Comparison of ENCODE assay signal across 8 mouse cellular contexts in genomic region chr2:151701231-151702145, GRCm38 (mm10). TPM values are rescaled to one million over a fixed set of nuclear protein-coding genes. Genes with fewer than 3 reads are reported as not detected.
DNase-seq lines count a peak whose midpoint lies in the region; ATAC-seq and TF ChIP-seq lines count a peak whose summit lies in the region.

Gene Tmem74b, plus strand, starts transcription at chr2:151702008.

- no peak; the same call in 1 of the 2 replicates for ATAC-seq in lung, postnatal 0 days
- ATAC-seq in hindbrain, embryonic 12.5 days (ENCODE audit: low FRiP score), result peak; percentile 65
- peak; percentile 28 for ATAC-seq in midbrain, embryonic 14.5 days (ENCODE audit: low FRiP score, low TSS enrichment)

- no peaks in the 10 kb centered on the region for H3K4me1 ChIP-seq in cerebellum, adult 2 months (ENCODE audit: control insufficient read depth, insufficient read depth, low read length)
- peaks cover 4% of the 10 kb centered on the region for H3K4me1 ChIP-seq in lung, postnatal 0 days (ENCODE audit: insufficient read depth, low read depth, low read length)
- peaks cover 12% of the 10 kb centered on the region for H3K4me1 ChIP-seq in hindbrain, embryonic 12.5 days
- H3K4me1 ChIP-seq in midbrain, embryonic 14.5 days (ENCODE audit: control insufficient read depth, insufficient read depth, low read length), result peaks cover 18% of the 10 kb centered on the region

- H3K9ac ChIP-seq in lung, postnatal 0 days (replicated peaks; ENCODE audit: low read depth), result no peak within 1 kb of the TSS
- peak within 1 kb of the TSS; percentile 88 for H3K9ac ChIP-seq in hindbrain, embryonic 12.5 days
- peak within 1 kb of the TSS; percentile 94 for H3K9ac ChIP-seq in midbrain, embryonic 14.5 days (replicated peaks; ENCODE audit: low read length)

- H3K27ac ChIP-seq in cerebellum, adult 2 months (ENCODE audit: insufficient read depth, low read length), result no peak within 1 kb of the TSS
- no peak within 1 kb of the TSS for H3K27ac ChIP-seq in lung, postnatal 0 days (ENCODE audit: low read length)
- H3K27ac ChIP-seq in hindbrain, embryonic 12.5 days, result peak within 1 kb of the TSS; percentile 76
- peak within 1 kb of the TSS; percentile 81 for H3K27ac ChIP-seq in midbrain, embryonic 14.5 days (replicated peaks; ENCODE audit: low read depth, low read length)

- TF ChIP-seq CTCF in cerebellum, adult 2 months (IDR thresholded peaks at IDR 0.05; ENCODE audit: borderline replicate concordance, insufficient read depth, low read depth, low read length), result no peak
- TF ChIP-seq CTCF in lung, postnatal 0 days (IDR thresholded peaks at IDR 0.05), result no peak

- WGBS in cerebellum, adult 2 months, result 16% methylated on average over 25 of the region's 25 CpGs
- 6% methylated on average over 25 of the region's 25 CpGs for WGBS in lung, postnatal 0 days
- 2% methylated on average over 25 of the region's 25 CpGs for WGBS in hindbrain, embryonic 12.5 days
- WGBS in midbrain, embryonic 14.5 days, result 2% methylated on average over 25 of the region's 25 CpGs

- peak within 1 kb of the TSS; percentile 99 for H3K4me2 ChIP-seq in lung, postnatal 0 days (replicated peaks; ENCODE audit: low read depth, low read length)
- H3K4me2 ChIP-seq in hindbrain, embryonic 12.5 days (replicated peaks), result peak within 1 kb of the TSS; percentile 99
- peak within 1 kb of the TSS; percentile 91 for H3K4me2 ChIP-seq in midbrain, embryonic 14.5 days (ENCODE audit: low read length)

- H3K27me3 ChIP-seq in cerebellum, adult 2 months (ENCODE audit: control insufficient read depth, insufficient read depth, low read length), result no peaks in the 10 kb centered on the region
- peaks cover 16% of the 10 kb centered on the region for H3K27me3 ChIP-seq in lung, postnatal 0 days (replicated peaks; ENCODE audit: insufficient read depth, low read length)
- H3K27me3 ChIP-seq in hindbrain, embryonic 12.5 days, result peaks cover 22% of the 10 kb centered on the region
- H3K27me3 ChIP-seq in midbrain, embryonic 14.5 days (ENCODE audit: control insufficient read depth, insufficient read depth, low read length), result no peaks in the 10 kb centered on the region; the same call in 1 of the 2 replicates

- H3K36me3 ChIP-seq in lung, postnatal 0 days (ENCODE audit: insufficient read depth, low read length), result no peaks in the 10 kb centered on the region
- peaks cover 6% of the 10 kb centered on the region for H3K36me3 ChIP-seq in hindbrain, embryonic 12.5 days
- peaks cover 6% of the 10 kb centered on the region; the same call in 1 of the 2 replicates for H3K36me3 ChIP-seq in midbrain, embryonic 14.5 days (ENCODE audit: control insufficient read depth, insufficient read depth, low read length)

- H3K4me3 ChIP-seq in cerebellum, adult 2 months (replicated peaks; ENCODE audit: insufficient read depth, low read depth, low read length), result peak within 1 kb of the TSS; percentile 43
- H3K4me3 ChIP-seq in lung, postnatal 0 days (ENCODE audit: low read depth, low read length), result peak within 1 kb of the TSS; percentile 51
- peak within 1 kb of the TSS; percentile 84 for H3K4me3 ChIP-seq in hindbrain, embryonic 12.5 days
- H3K4me3 ChIP-seq in midbrain, embryonic 14.5 days (replicated peaks; ENCODE audit: low read depth, low read length), result peak within 1 kb of the TSS; percentile 84

- TF ChIP-seq POLR2A in cerebellum, adult 2 months (IDR thresholded peaks at IDR 0.05; ENCODE audit: borderline replicate concordance, insufficient read depth, low read length), result no peak

- no peaks in the 10 kb centered on the region for H3K9me3 ChIP-seq in lung, postnatal 0 days (ENCODE audit: low read length)
- H3K9me3 ChIP-seq in hindbrain, embryonic 12.5 days (replicated peaks), result no peaks in the 10 kb centered on the region
- no peaks in the 10 kb centered on the region for H3K9me3 ChIP-seq in midbrain, embryonic 14.5 days (ENCODE audit: control insufficient read depth, low read length)

- TF ChIP-seq EP300 in lung, postnatal 0 days (IDR thresholded peaks at IDR 0.05), result no peak

- peak in 1 of 2 experiments; percentile 30 for DNase-seq in cerebellum, adult 2 months
- DNase-seq in cerebellum, adult 11 months, result no peak
- DNase-seq in lung, postnatal 0 days (ENCODE audit: low spot score), result peak; percentile 4
- no peak for DNase-seq in lung, postnatal 10 days
- DNase-seq in midbrain, embryonic 14.5 days, result peak; percentile 15
- DNase-seq in ovary, postnatal 36 days (ENCODE audit: low spot score), result no peak
- no peak for DNase-seq in lung, postnatal 36 days

RNA-seq across cellular contexts. Expression of gene Tmem74b, which starts in this region (rescaled TPM):
- polyA plus RNA-seq in cerebellum, adult 2 months (2012; rRNA removed), result 6.8 and 6.9 TPM in 2 replicates
- 0.57 and 0.63 TPM in 2 replicates for polyA plus RNA-seq in lung, postnatal 0 days (2015; fragmentation: Nextera tagmentation; extraction: Ambion mirVana)
- 9.7 and 10.3 TPM in 2 replicates for polyA plus RNA-seq in hindbrain, embryonic 12.5 days (2016; fragmentation: Nextera tagmentation; extraction: Ambion mirVana)
- 20.7 and 25.0 TPM in 2 replicates for polyA plus RNA-seq in midbrain, embryonic 14.5 days (2014; fragmentation: Nextera tagmentation; extraction: Ambion mirVana)

Comparison
In these comparisons a context has a peak if more than half of its experiments do, and no peak if none do; other contexts are left out.
1. Peak in DNase-seq, H3K4me3 ChIP-seq and H3K4me2 ChIP-seq in lung, postnatal 0 days; RNA of the gene not detected or under 1 TPM.
2. H3K27ac ChIP-seq: peak in hindbrain, embryonic 12.5 days (single experiment) and midbrain, embryonic 14.5 days (single experiment); none in cerebellum, adult 2 months (single experiment) and lung, postnatal 0 days (single experiment).
3. Peak in every context shown above with its lines, with median percentiles within 50 percentile points of each other: H3K4me3 ChIP-seq and H3K4me2 ChIP-seq.